ENCODE assay signal across 18 mouse cellular contexts in the genomic region with DNA sequence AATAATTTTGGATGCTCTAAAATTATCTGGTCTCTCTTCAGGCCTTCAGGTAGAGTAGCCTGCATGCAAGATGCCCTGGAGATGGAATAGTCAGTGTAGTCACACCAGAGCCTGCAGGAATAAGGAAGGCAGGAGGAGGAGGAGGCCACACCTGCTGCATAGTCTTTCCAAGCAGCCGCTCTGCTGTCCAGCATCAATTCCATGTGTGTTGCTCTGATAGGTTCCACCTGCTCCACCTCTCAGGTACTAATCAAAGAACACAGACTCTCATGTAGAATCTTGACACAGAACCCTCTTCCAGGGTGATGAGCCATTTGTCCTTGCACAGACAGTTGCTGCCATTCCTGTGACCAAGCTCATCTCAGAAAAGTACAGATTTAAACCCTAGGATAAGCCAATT. TPM values are rescaled to one million over a fixed set of nuclear protein-coding genes. Genes with fewer than 3 reads are reported as not detected.
A peak's percentile ranks its signal among the peaks of the same experiment; 100 is the strongest.
DNase-seq lines count a peak whose midpoint lies in the region; ATAC-seq and TF ChIP-seq lines count a peak whose summit lies in the region.
"Had no signal": no experiment of that assay in that cellular context is flagged by ENCODE, and none has a peak within 500 bp of the region (broad histone marks: within the 10 kb centered on the region; RNA-seq: fewer than 3 reads in every experiment).

No protein-coding gene starts in this region.

- no peak for TF ChIP-seq POLR2A in bone marrow, adult 2 months (IDR thresholded peaks at IDR 0.05; ENCODE audit: borderline replicate concordance, control insufficient read depth, low read depth, low read length)

- H3K9me3 ChIP-seq in heart, embryonic 13.5 days = no peaks in the 10 kb centered on the region
- no peaks in the 10 kb centered on the region for H3K9me3 ChIP-seq in liver, embryonic 14.5 days (ENCODE audit: control insufficient read depth, low read length)
- H3K9me3 ChIP-seq in intestine, postnatal 0 days (ENCODE audit: control insufficient read depth) = no peaks in the 10 kb centered on the region
- H3K9me3 ChIP-seq: embryonic facial prominence, embryonic 15.5 days; G1E; hindbrain, embryonic 10.5 days; limb, embryonic 12.5 days had no signal

- no peak overlapping the region for H3K4me3 ChIP-seq in heart, embryonic 13.5 days
- no peak overlapping the region for H3K4me3 ChIP-seq in bone marrow, adult 2 months (replicated peaks; ENCODE audit: control insufficient read depth, low read depth, low read length)
- H3K4me3 ChIP-seq in brown adipose tissue, adult 24 weeks (ENCODE audit: insufficient read depth, low read depth, low read length) = no peak overlapping the region
- no peak overlapping the region for H3K4me3 ChIP-seq in liver, embryonic 14.5 days (ENCODE audit: insufficient read depth in 1 of 2, low read depth in 2 of 2, low read length in 2 of 2)
- no peak overlapping the region for H3K4me3 ChIP-seq in intestine, postnatal 0 days (ENCODE audit: low read depth, low read length)
- H3K4me3 ChIP-seq: embryonic facial prominence, embryonic 15.5 days; hindbrain, embryonic 10.5 days; left cerebral cortex, adult 2 months; limb, embryonic 12.5 days had no signal

- H3K4me2 ChIP-seq in heart, embryonic 13.5 days = no peak overlapping the region
- peak overlapping the region; percentile 79 for H3K4me2 ChIP-seq in liver, embryonic 14.5 days (ENCODE audit: low read depth)
- no peak overlapping the region for H3K4me2 ChIP-seq in intestine, postnatal 0 days (replicated peaks; ENCODE audit: low read depth)
- H3K4me2 ChIP-seq: embryonic facial prominence, embryonic 15.5 days; limb, embryonic 12.5 days had no signal

- H3K27me3 ChIP-seq in heart, embryonic 13.5 days (replicated peaks) = no peaks in the 10 kb centered on the region
- no peaks in the 10 kb centered on the region for H3K27me3 ChIP-seq in liver, embryonic 14.5 days (ENCODE audit: control insufficient read depth, insufficient read depth, low read length)
- no peaks in the 10 kb centered on the region for H3K27me3 ChIP-seq in intestine, postnatal 0 days (replicated peaks; ENCODE audit: control insufficient read depth, insufficient read depth, low read length)
- H3K27me3 ChIP-seq: embryonic facial prominence, embryonic 15.5 days; limb, embryonic 12.5 days had no signal

- no peak for DNase-seq in heart, postnatal 36 days
- DNase-seq in liver, embryonic 14.5 days (ENCODE audit: low read depth in 3 of 3, low spot score in 3 of 3) = peak; percentile 49 to 73 (median 65)
- no peak for DNase-seq in retina, embryonic 14.5 days (ENCODE audit: low spot score)
- no peak for DNase-seq in cerebellum, adult 9-11 months
- DNase-seq: cerebellum, adult 8-10 months; forebrain, postnatal 0 days; gastrocnemius, postnatal 25 days; kidney, adult 9 months; thymus, postnatal 25 days had no signal

- intact Hi-C loops in heart, postnatal 36 days (cut with DNase I) = no loop called here

- 77% methylated on average over 1 of the region's 1 CpGs for WGBS in heart, embryonic 13.5 days
- WGBS in bone marrow, adult 2 months = 88% methylated on average over 1 of the region's 1 CpGs
- WGBS in liver, embryonic 14.5 days (ENCODE audit: insufficient replicate concordance) = 29% methylated on average over 1 of the region's 1 CpGs
- 80% methylated on average over 1 of the region's 1 CpGs for WGBS in intestine, postnatal 0 days

- H3K9ac ChIP-seq in heart, embryonic 13.5 days = peak overlapping the region; percentile 60; the same call in 1 of the 2 replicates
- peak overlapping the region; percentile 67 for H3K9ac ChIP-seq in liver, embryonic 14.5 days (replicated peaks)
- H3K9ac ChIP-seq in intestine, postnatal 0 days (ENCODE audit: low read depth, low read length) = no peak overlapping the region
- H3K9ac ChIP-seq: embryonic facial prominence, embryonic 15.5 days; forebrain, postnatal 0 days; limb, embryonic 12.5 days had no signal

- H3K4me1 ChIP-seq in heart, embryonic 13.5 days = peaks cover 71% of the 10 kb centered on the region
- peaks cover 14% of the 10 kb centered on the region for H3K4me1 ChIP-seq in bone marrow, adult 2 months (ENCODE audit: control insufficient read depth, insufficient read depth, low read length)
- H3K4me1 ChIP-seq in brown adipose tissue, adult 24 weeks (ENCODE audit: control insufficient read depth, insufficient read depth, insufficient read length, low read length) = peaks cover 21% of the 10 kb centered on the region
- H3K4me1 ChIP-seq in liver, embryonic 14.5 days (replicated peaks; ENCODE audit: control insufficient read depth in 2 of 2, insufficient read depth in 2 of 2, low read length in 1 of 2) = peaks cover 68 to 70% of the 10 kb centered on the region in 2 experiments
- no peaks in the 10 kb centered on the region for H3K4me1 ChIP-seq in intestine, postnatal 0 days (replicated peaks; ENCODE audit: control insufficient read depth, insufficient read depth, low read length)
- H3K4me1 ChIP-seq: limb, embryonic 12.5 days had no signal

- no peak for TF ChIP-seq CTCF in bone marrow, adult 2 months (IDR thresholded peaks at IDR 0.05; ENCODE audit: control insufficient read depth, insufficient read depth, low read length)
- TF ChIP-seq CTCF in liver, embryonic 14.5 days (IDR thresholded peaks at IDR 0.05; ENCODE audit: low read depth) = no peak
- no peak for TF ChIP-seq CTCF in intestine, postnatal 0 days (IDR thresholded peaks at IDR 0.05; ENCODE audit: low read depth)

- H3K36me3 ChIP-seq in heart, embryonic 13.5 days = peaks cover 33% of the 10 kb centered on the region
- H3K36me3 ChIP-seq in liver, embryonic 14.5 days (replicated peaks; ENCODE audit: control insufficient read depth, insufficient read depth, low read depth) = peaks cover 10% of the 10 kb centered on the region
- peaks cover 31% of the 10 kb centered on the region for H3K36me3 ChIP-seq in intestine, postnatal 0 days (ENCODE audit: control insufficient read depth, insufficient read depth)

- no peak for ATAC-seq in heart, embryonic 13.5 days (ENCODE audit: extremely low read depth, insufficient number of reproducible peaks, low FRiP score, low TSS enrichment)
- peak; percentile 53 for ATAC-seq in liver, embryonic 14.5 days (ENCODE audit: insufficient read depth)
- ATAC-seq in intestine, postnatal 0 days = no peak
- ATAC-seq: forebrain, postnatal 0 days had no signal

- peak; percentile 79 for TF ChIP-seq EP300 in liver, embryonic 14.5 days (IDR thresholded peaks at IDR 0.05; ENCODE audit: low read depth)

- peak overlapping the region; percentile 89 for H3K27ac ChIP-seq in heart, embryonic 13.5 days (replicated peaks)
- H3K27ac ChIP-seq in bone marrow, adult 2 months (ENCODE audit: control insufficient read depth, insufficient read depth, low read depth, low read length, poor library complexity) = peak overlapping the region; percentile 36; the same call in 1 of the 2 replicates
- H3K27ac ChIP-seq in brown adipose tissue, adult 24 weeks (replicated peaks; ENCODE audit: low read depth, low read length) = 0 out of 2 replicates have a peak overlapping the region, but pooled peaks have one; percentile 31
- H3K27ac ChIP-seq in liver, embryonic 14.5 days = peak overlapping the region; percentile 95
- H3K27ac ChIP-seq in intestine, postnatal 0 days (ENCODE audit: low read depth, low read length) = no peak overlapping the region
- H3K27ac ChIP-seq: hindbrain, embryonic 10.5 days; limb, embryonic 12.5 days had no signal

RNA-seq across cellular contexts. Expression of a gene that starts 52.8 kb away (rescaled TPM):
- 24.6 and 25.1 TPM in 2 replicates for polyA plus RNA-seq in heart, embryonic 13.5 days (2015; fragmentation: Nextera tagmentation; extraction: Ambion mirVana)
- 10 to 100 TPM; 27.1 to 28.0 TPM for total RNA-seq in heart, postnatal 36 days (2021)
- polyA plus RNA-seq in bone marrow, adult 2 months (2011; ENCODE audit: insufficient read depth, insufficient read length, low replicate concordance, missing spikeins) = 17.5 and 28.5 TPM in 2 replicates
- polyA plus RNA-seq in brown adipose tissue, adult 24 weeks (2012; ENCODE audit: insufficient read depth, insufficient read length, missing spikeins) = 12.5 and 14.6 TPM in 2 replicates
- 8.7 and 9.7 TPM in 2 replicates for polyA plus RNA-seq in liver, embryonic 14.5 days (2012; rRNA removed)
- 10.8 and 12.3 TPM in 2 replicates for polyA plus RNA-seq in liver, embryonic 14.5 days (2014; fragmentation: Nextera tagmentation; extraction: Ambion mirVana)
- polyA plus RNA-seq in intestine, postnatal 0 days (2015; fragmentation: Nextera tagmentation; extraction: Ambion mirVana) = 16.9 and 20.6 TPM in 2 replicates

Comparison
In these comparisons a context has a peak if more than half of its experiments do, and no peak if none do; other contexts are left out.
1. DNase-seq: peak in liver, embryonic 14.5 days (3 of 3); none in heart, postnatal 36 days (0 of 2), retina, embryonic 14.5 days (single experiment) and cerebellum, adult 9-11 months (single experiment).